Mouse (Mus musculus) MEL (cell line): ENCODE measurements around the gene Oprm1. TPM values are rescaled to one million over a fixed set of nuclear protein-coding genes. Genes with fewer than 3 reads are reported as not detected.

ENCODE experiments used
- DNase-seq: peaks from one replicate; pipeline ENCODE4 v3.0.0; 2011; ENCODE audit warnings: low read depth, low spot score
- H3K27ac ChIP-seq: 2 replicates; pipeline ENCODE4 v1.5.1; 2012; ENCODE audit warnings: low read depth, mild to moderate bottlenecking, control low read depth, low read length, moderate library complexity; ENCODE audit not compliant: control insufficient read depth
- H3K27me3 ChIP-seq, 2 experiments: fragments of 150-350 bp in 1 of 2; sonication (generic) in 1 of 2; 2 replicates each; pipeline ENCODE4 v1.6.1; 2012; ENCODE audit warnings: low read length in 2 of 2, mild to moderate bottlenecking in 2 of 2, improper control_type of control experiment in 1 of 2, moderate library complexity in 1 of 2; ENCODE audit not compliant: insufficient read depth in 2 of 2, control insufficient read depth in 1 of 2
- H3K36me3 ChIP-seq, 2 experiments: 2 replicates each; pipeline ENCODE4 v1.6.1; 2012 to 2014; ENCODE audit warnings: low read length in 2 of 2, improper control_type of control experiment in 1 of 2, inconsistent platforms in 1 of 2, mild to moderate bottlenecking in 1 of 2; ENCODE audit not compliant: insufficient read depth in 2 of 2, control insufficient read depth in 1 of 2
- H3K4me1 ChIP-seq, 2 experiments: fragments of 150-350 bp in 1 of 2; sonication (generic) in 1 of 2; 2 replicates each; pipeline ENCODE4 v1.6.1; 2012; ENCODE audit warnings: low read length in 2 of 2, improper control_type of control experiment in 1 of 2, mild to moderate bottlenecking in 1 of 2; ENCODE audit not compliant: insufficient read depth in 2 of 2, control insufficient read depth in 1 of 2
- H3K4me3 ChIP-seq, 2 experiments: fragments of 150-350 bp in 1 of 2; sonication (generic) in 1 of 2; 2 replicates each; pipeline ENCODE4 v1.5.1; 2012; ENCODE audit warnings: low read depth in 2 of 2, low read length in 2 of 2, mild to moderate bottlenecking in 2 of 2, moderate library complexity in 2 of 2, control low read depth in 1 of 2, improper control_type of control experiment in 1 of 2; ENCODE audit not compliant: control insufficient read depth in 1 of 2, insufficient read depth in 1 of 2
- H3K79me2 ChIP-seq: 2 replicates; pipeline ENCODE4 v1.6.1; 2012; ENCODE audit warnings: mild to moderate bottlenecking, low read length, moderate library complexity; ENCODE audit not compliant: control insufficient read depth, poor library complexity, insufficient read depth
- H3K9ac ChIP-seq: 2 replicates; pipeline ENCODE4 v1.6.1; 2012; ENCODE audit warnings: low read depth, mild to moderate bottlenecking, control low read depth, low read length, moderate library complexity; ENCODE audit not compliant: control insufficient read depth, poor library complexity, severe bottlenecking
- H3K9me3 ChIP-seq: fragments of 150-350 bp; sonication (generic); replicated peaks from 2 replicates; pipeline ENCODE4 v1.6.1; 2012; ENCODE audit warnings: mild to moderate bottlenecking, low read length, improper control_type of control experiment, moderate library complexity; ENCODE audit not compliant: insufficient read depth
- CHD1 ChIP-seq: IDR thresholded peaks from 2 replicates; pipeline ENCODE4 v1.6.1; 2012; ENCODE audit warnings: low read depth, mild to moderate bottlenecking, inconsistent platforms, low read length, improper control_type of control experiment
- CTCF ChIP-seq, 3 experiments: IDR thresholded peaks in 2 of 3; conservative IDR thresholded peaks in 1 of 3; 2 replicates each; pipeline ENCODE4 v1.5.1; 2011 to 2012; ENCODE audit warnings: low read length in 3 of 3, low read depth in 2 of 3, mild to moderate bottlenecking in 2 of 3, improper control_type of control experiment in 1 of 3, inconsistent platforms in 1 of 3, mixed read lengths in 1 of 3, moderate library complexity in 1 of 3; ENCODE audit not compliant: control insufficient read depth in 1 of 3, insufficient read depth in 1 of 3, poor library complexity in 1 of 3, severe bottlenecking in 1 of 3
- E2F4 ChIP-seq: IDR thresholded peaks from 2 replicates; pipeline ENCODE4 v1.6.1; 2011; ENCODE audit warnings: low read depth, low read length, improper control_type of control experiment, borderline replicate concordance
- ELF1 ChIP-seq: IDR thresholded peaks from 2 replicates; pipeline ENCODE4 v1.6.1; 2014; ENCODE audit warnings: low read depth, mild to moderate bottlenecking, inconsistent platforms, low read length, improper control_type of control experiment, moderate library complexity
- EP300 ChIP-seq, 2 experiments: IDR thresholded peaks; 2 replicates each; pipeline ENCODE4 v1.6.1; 2011; ENCODE audit warnings: improper control_type of control experiment in 2 of 2, low read length in 2 of 2, low read depth in 1 of 2, mild to moderate bottlenecking in 1 of 2
- ETS1 ChIP-seq: IDR thresholded peaks from 2 replicates; pipeline ENCODE4 v1.6.1; 2012; ENCODE audit warnings: low read depth, mild to moderate bottlenecking, inconsistent platforms, low read length, improper control_type of control experiment, moderate library complexity
- GATA1 ChIP-seq: IDR thresholded peaks from 2 replicates; pipeline ENCODE4 v1.6.1; 2011; ENCODE audit warnings: low read depth, low read length, improper control_type of control experiment
- HCFC1 ChIP-seq: IDR thresholded peaks from 2 replicates; pipeline ENCODE4 v1.6.1; 2012; ENCODE audit warnings: low read depth, mild to moderate bottlenecking, inconsistent platforms, low read length, improper control_type of control experiment, moderate library complexity
- KAT2A ChIP-seq: conservative IDR thresholded peaks from 2 replicates; pipeline ENCODE4 v1.6.1; 2012; ENCODE audit warnings: low read depth, low read length, improper control_type of control experiment, inconsistent platforms
- MAX ChIP-seq: IDR thresholded peaks from 2 replicates; pipeline ENCODE4 v1.6.1; 2011; ENCODE audit warnings: low read length, improper control_type of control experiment
- MAZ ChIP-seq: IDR thresholded peaks from 2 replicates; pipeline ENCODE4 v1.6.1; 2012; ENCODE audit warnings: low read depth, mild to moderate bottlenecking, inconsistent platforms, low read length, improper control_type of control experiment
- MYB ChIP-seq: IDR thresholded peaks from 2 replicates; pipeline ENCODE4 v1.6.1; 2011; ENCODE audit warnings: mild to moderate bottlenecking, low read depth, low read length, improper control_type of control experiment
- NELFE ChIP-seq: IDR thresholded peaks from 2 replicates; pipeline ENCODE4 v1.6.1; 2011; ENCODE audit warnings: low read depth, low read length, improper control_type of control experiment
- NRF1 ChIP-seq: IDR thresholded peaks from 2 replicates; pipeline ENCODE4 v1.6.1; 2014; ENCODE audit warnings: low read depth, mild to moderate bottlenecking, inconsistent platforms, low read length, improper control_type of control experiment, moderate library complexity; ENCODE audit not compliant: poor library complexity, insufficient read depth, severe bottlenecking
- TAL1 ChIP-seq: IDR thresholded peaks from 2 replicates; pipeline ENCODE4 v1.6.1; 2012; ENCODE audit warnings: mild to moderate bottlenecking, inconsistent platforms, low read length, moderate library complexity, mixed read lengths
- USF1 ChIP-seq: IDR thresholded peaks from 2 replicates; pipeline ENCODE4 v1.6.1; 2014; ENCODE audit warnings: low read depth, mild to moderate bottlenecking, inconsistent platforms, low read length, improper control_type of control experiment, moderate library complexity
- ZC3H11A ChIP-seq: IDR thresholded peaks from 2 replicates; pipeline ENCODE4 v1.6.1; 2012; ENCODE audit warnings: low read depth, mild to moderate bottlenecking, inconsistent platforms, low read length, improper control_type of control experiment
- ZNF384 ChIP-seq: IDR thresholded peaks from 2 replicates; pipeline ENCODE4 v1.6.1; 2012; ENCODE audit warnings: low read depth, mild to moderate bottlenecking, inconsistent platforms, low read length, improper control_type of control experiment
- polyA plus RNA-seq, 2 experiments: library from polyadenylated mRNA; stranded (reverse) in 1 of 2; unstranded in 1 of 2; fragments of >175 nt in 1 of 2; fragments of >200 nt in 1 of 2; gene quantifications; 2 replicates each; pipeline versions ENCODE4 v1.2.1 to v1.2.4; 2012; ENCODE audit warnings: low replicate concordance in 2 of 2, low read depth in 1 of 2; ENCODE audit not compliant: insufficient read length in 2 of 2, insufficient read depth in 1 of 2, missing spikeins in 1 of 2
- total RNA-seq: library from RNA; depleted of rRNA; stranded (reverse); fragments of 300-350 nt; gene quantifications from 2 replicates; pipeline ENCODE4 v1.2.3, GENCODE M21; 2012; rRNA removed

The Oprm1 gene
- total RNA-seq, result not detected in 2 replicates
- polyA plus RNA-seq, result not detected

- Histone ChIP-seq H3K79me2 (no peaks in the 10 kb centered on the region), H3K9me3 (no peaks in the 10 kb centered on the region), H3K36me3 (no peaks in the 10 kb centered on the region), H3K9ac (no peak within 1 kb of the TSS), H3K27me3 (no peaks in the 10 kb centered on the region), H3K4me3 (no peak within 1 kb of the TSS), H3K4me1 (no peaks in the 10 kb centered on the region), H3K27ac (no peak within 1 kb of the TSS)
- TF ChIP-seq NELFE (no peak), ELF1 (no peak)
- no peak for DNase-seq
These were observed at the start of gene Oprm1 for GRCm38 (mm10) chr10:6758206-6758605. Gene Oprm1, plus strand, starts transcription at chr10:6758506.

GRCm38 (mm10) chr10:6717181-6717948 lies 40.9 kb upstream of the Oprm1 start:
- no peak for DNase-seq
- Histone ChIP-seq H3K36me3 (no peaks in the 10 kb centered on the region), H3K4me1 (no peaks in the 10 kb centered on the region), H3K27ac (no peak overlapping the region), H3K9me3 (no peaks in the 10 kb centered on the region), H3K9ac (no peak overlapping the region), H3K4me3 (no peak overlapping the region), H3K27me3 (no peaks in the 10 kb centered on the region), H3K79me2 (no peaks in the 10 kb centered on the region)
- TF ChIP-seq KAT2A (no peak), CHD1 (no peak), ZC3H11A (no peak), HCFC1 (no peak), CTCF (IDR thresholded peaks at IDR 0.05 in 2 of 3, conservative IDR thresholded peaks at IDR 0.05 in 1 of 3; ENCODE audit: control insufficient read depth in 1 of 3, insufficient read depth in 1 of 3, low read depth in 2 of 3, low read length in 3 of 3, poor library complexity in 1 of 3, severe bottlenecking in 1 of 3) (no peak), GATA1 (no peak), ZNF384 (no peak), MAX (no peak), MYB (no peak), ETS1 (no peak), NRF1 (no peak), NELFE (no peak), EP300 (IDR thresholded peaks at IDR 0.05; ENCODE audit: low read depth in 1 of 2, low read length in 2 of 2) (no peak), TAL1 (no peak), E2F4 (no peak), USF1 (no peak), MAZ (no peak)
